Mouse (Mus musculus): ENCODE results near the gene Neu1.
"Not testable (repeated sequence)": the region's sequence is repeated elsewhere in the genome, so short reads cannot be mapped to it uniquely, and the experiment has no call there.

The Neu1 gene

GRCm38 (mm10) chr17:34931061-34931734 is at the start of gene Neu1:
TSS of gene Neu1 (plus strand) at chr17:34931253.
- peak; percentile 93 for DNase-seq (ENCODE audit: low spot score)

- DNase-seq (ENCODE audit: low spot score): no peak
Measured at GRCm38 (mm10) chr17:34881683-34882310, 49.3 kb upstream of the Neu1 start, which contains the start of gene Gm20547. TSS of gene Gm20547 (minus strand) at chr17:34882042.

GRCm38 (mm10) chr17:34883332-34883731 is 47.7 kb upstream of the Neu1 start:
- DNase-seq (ENCODE audit: low spot score): no peak

- no peak for DNase-seq (ENCODE audit: low spot score)
Measured at GRCm38 (mm10) chr17:34884704-34885103, 46.3 kb upstream of the Neu1 start.

GRCm38 (mm10) chr17:34885615-34886014 is 45.4 kb upstream of the Neu1 start:
- no peak for DNase-seq (ENCODE audit: low spot score)

- DNase-seq (ENCODE audit: low spot score): no peak
Measured at GRCm38 (mm10) chr17:34887942-34888341, 43.1 kb upstream of the Neu1 start.

- DNase-seq (ENCODE audit: low spot score): no peak
Measured at GRCm38 (mm10) chr17:34890074-34890743, 40.8 kb upstream of the Neu1 start.

- no peak for DNase-seq (ENCODE audit: low spot score)
Measured at GRCm38 (mm10) chr17:34891377-34891776, 39.7 kb upstream of the Neu1 start.

- no peak for DNase-seq (ENCODE audit: low spot score)
Measured at GRCm38 (mm10) chr17:34893072-34893824, 37.8 kb upstream of the Neu1 start.

- DNase-seq (ENCODE audit: low spot score): peak; percentile 94
Measured at GRCm38 (mm10) chr17:34894074-34894597, 36.9 kb upstream of the Neu1 start.

GRCm38 (mm10) chr17:34894801-34895530 is 36.1 kb upstream of the Neu1 start:
- DNase-seq (ENCODE audit: low spot score): peak; percentile 72

- DNase-seq (ENCODE audit: low spot score): no peak
Measured at GRCm38 (mm10) chr17:34895724-34896123, 35.3 kb upstream of the Neu1 start.

- DNase-seq (ENCODE audit: low spot score): peak; percentile 46
Measured at GRCm38 (mm10) chr17:34896366-34896765, 34.7 kb upstream of the Neu1 start.

GRCm38 (mm10) chr17:34897373-34898159 is 33.5 kb upstream of the Neu1 start:
- no peak for DNase-seq (ENCODE audit: low spot score)

- peak; percentile 83 for DNase-seq (ENCODE audit: low spot score)
Measured at GRCm38 (mm10) chr17:34898160-34898586, 32.9 kb upstream of the Neu1 start, which contains the start of the genes C2 and Ehmt2. TSS of gene C2 (minus strand) at chr17:34898265. TSS of gene Ehmt2 (plus strand) at chr17:34898469.

GRCm38 (mm10) chr17:34898706-34899052 is 32.4 kb upstream of the Neu1 start:
- no peak for DNase-seq (ENCODE audit: low spot score)

- peak; percentile 67 for DNase-seq (ENCODE audit: low spot score)
Measured at GRCm38 (mm10) chr17:34899053-34899889, 31.8 kb upstream of the Neu1 start.

GRCm38 (mm10) chr17:34899890-34900243 is 31.2 kb upstream of the Neu1 start:
- no peak for DNase-seq (ENCODE audit: low spot score)

- not testable (repeated sequence) for DNase-seq (ENCODE audit: low spot score)
Measured at GRCm38 (mm10) chr17:34900826-34901225, 30.2 kb upstream of the Neu1 start.

GRCm38 (mm10) chr17:34901948-34902347 is 29.1 kb upstream of the Neu1 start:
- not testable (repeated sequence) for DNase-seq (ENCODE audit: low spot score)
